Mouse (Mus musculus): ENCODE measurements around the gene Phkg1.
A peak's percentile ranks its signal among the peaks of the same experiment; 100 is the strongest.
"Not testable (repeated sequence)": the region's sequence is repeated elsewhere in the genome, so short reads cannot be mapped to it uniquely, and the experiment has no call there.

Phkg1 gene

DNA sequence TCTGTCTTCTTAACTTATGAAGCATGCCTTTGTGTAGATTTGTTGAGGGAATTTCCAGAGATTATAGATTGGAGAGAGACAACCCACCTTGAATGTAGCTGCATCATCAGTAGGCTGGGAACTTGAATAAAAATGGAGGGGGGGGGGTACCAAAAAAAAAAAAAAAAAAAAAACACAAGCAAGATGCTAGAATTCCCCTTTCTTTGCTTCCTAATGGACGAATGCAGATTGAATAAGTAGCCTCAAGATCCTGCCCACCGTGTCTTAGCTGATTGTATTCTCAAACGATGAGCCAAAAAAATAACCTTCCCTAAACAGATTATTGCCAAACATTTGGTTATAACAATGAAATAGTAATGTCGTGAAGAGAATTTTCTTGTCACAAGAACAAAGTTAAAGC is 9.4 kb upstream of the Phkg1 start:
- no peak for DNase-seq

DNA sequence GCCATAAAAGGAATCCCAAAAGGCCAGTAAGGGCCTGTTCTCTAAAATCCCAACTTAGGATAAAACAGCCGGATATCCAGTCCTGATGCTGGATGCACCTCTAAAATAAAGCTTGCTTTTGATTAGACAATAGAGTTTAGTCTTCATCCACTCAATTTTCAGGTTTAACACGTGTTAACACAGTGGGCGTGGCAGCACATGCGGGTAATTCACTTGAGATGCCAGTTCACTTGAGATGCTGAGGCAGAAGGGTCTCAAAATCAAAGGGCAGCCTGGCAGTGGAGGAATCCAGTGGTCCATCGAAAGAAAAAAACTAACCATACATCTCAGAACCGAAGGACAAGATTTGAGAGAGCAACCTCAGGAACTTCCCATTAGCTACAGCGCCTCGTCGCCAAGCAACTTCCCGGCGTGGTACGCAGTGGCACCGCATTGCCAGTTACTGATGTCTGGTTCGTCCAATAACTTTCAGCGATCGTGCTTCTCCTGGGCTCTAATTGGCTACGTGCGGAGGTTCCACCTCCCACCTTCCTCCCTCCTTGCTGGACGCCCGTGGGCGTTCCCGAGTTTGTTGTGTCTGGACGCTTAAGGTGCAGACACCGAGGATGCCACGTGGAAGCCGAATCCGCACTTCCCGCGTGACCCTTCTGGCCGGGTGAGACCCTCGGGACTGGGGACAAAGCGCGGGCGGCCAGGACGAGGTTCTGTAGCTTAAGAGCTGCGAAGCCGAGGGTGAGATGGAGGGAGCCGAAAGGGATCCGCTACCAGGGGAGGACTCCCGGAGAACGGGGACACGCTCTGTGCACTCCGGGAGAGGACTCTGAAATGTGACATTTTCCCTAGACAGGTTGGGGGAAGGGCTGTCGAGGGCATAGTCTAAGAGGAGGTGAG is 2.9 kb downstream of the Phkg1 start, which contains the start of gene Zbed5:
Gene Zbed5, plus strand, starts transcription at position 526 of the 891 bp plus-strand sequence.
- DNase-seq, result peak; percentile 84

DNA sequence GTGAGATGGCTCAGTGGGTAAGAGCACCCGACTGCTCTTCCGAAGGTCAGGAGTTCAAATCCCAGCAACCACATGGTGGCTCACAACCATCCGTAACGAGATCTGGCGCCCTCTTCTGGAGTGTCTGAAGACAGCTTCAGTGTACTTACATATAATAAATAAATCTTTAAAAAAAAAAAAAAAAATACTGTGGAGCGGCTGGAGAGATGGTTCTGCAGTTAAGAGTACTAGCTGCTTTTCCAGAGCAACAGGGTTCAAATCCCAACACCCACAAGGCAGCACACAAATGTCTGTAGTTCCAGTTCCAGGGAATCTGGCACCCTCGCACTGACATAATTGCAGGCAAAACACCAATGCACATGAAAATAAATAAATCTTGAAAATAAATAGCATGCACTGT is 8.0 kb downstream of the Phkg1 start:
- not testable (repeated sequence) for DNase-seq

DNA sequence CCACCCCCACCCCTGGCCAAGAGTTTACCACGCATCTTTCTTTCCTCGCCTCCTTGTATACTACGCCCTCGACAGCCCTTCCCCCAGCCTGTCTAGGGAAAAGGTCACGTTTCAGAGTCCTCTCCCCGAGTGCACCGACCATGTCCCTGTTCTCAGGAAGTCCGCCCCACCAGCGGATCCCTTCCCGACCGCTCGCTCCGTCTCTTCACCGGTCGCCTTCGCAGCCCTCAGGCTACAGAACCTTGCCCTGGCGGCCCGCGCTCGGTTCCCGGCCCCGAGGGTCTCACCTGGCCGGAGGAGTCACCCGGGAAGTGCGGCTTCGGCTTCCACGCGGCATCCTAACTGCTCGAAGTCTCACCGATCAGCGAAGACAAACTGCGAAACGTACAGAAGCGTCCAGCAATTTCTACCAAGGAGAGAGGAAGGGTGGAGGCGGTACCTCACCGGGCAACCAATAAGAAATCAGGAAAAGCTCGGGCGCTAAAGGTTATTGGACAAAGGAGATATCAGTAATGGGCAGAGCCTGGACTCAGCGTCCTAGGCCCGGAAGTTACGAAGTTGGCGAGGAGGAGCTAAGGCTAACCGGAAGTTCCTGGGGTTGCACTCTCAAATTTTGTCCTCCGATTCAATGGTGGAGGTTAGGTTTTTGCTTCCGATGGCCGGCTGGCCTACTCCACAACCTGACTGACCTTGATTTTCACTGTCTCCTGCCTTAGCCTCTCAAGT is 11.3 kb downstream of the Phkg1 start, which contains the start of gene Chchd2:
Gene Chchd2, minus strand, starts transcription at position 560 of the 726 bp plus-strand sequence.
- peak; percentile 84 for DNase-seq

GRCm38 (mm10) chr5:129886271-129886670 is 12.1 kb downstream of the Phkg1 start:
- no peak for DNase-seq

- no peak for DNase-seq
These were observed 18.5 kb downstream of the Phkg1 start for GRCm38 (mm10) chr5:129879888-129880287.

DNA sequence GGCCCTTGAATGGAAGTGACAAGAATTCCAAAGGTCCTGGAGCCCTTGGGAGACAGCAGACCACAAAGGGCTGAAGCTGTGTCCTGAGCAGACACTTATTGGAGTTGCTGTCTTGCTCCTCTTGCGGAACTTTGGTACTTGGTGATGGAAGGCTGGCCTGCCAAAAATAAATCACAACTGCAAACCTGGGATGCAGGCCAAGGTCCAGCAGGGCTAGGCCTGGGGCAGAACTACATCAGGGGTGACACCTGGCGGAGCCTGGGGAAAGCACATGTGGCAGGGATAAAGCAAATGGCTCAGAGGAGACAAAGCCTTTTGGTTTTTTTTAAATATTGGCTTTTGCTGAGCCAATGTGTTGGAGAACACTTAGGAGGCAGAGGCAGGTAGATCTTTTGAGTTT is 19.4 kb downstream of the Phkg1 start:
- peak; percentile 53 for DNase-seq

GRCm38 (mm10) chr5:129877731-129878455 is 20.5 kb downstream of the Phkg1 start:
- DNase-seq, result no peak

DNA sequence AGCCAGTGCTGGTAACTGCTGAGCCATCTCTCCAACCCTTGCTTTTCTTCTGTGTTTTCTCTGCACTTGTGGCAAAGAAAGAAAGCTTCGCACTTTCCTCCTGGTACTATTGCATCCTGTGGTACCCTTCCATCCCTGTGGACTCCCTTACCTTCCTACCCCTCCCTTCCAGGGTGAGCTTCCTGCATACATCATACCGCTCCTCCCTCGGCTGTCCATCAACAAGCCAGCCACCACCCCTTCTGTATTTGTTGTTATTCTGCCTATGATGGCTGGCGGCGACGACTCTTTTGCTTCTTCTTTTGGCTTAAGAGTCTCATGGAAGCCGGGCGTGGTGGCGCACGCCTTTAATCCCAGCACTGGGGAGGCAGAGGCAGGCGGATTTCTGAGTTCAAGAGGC is 23.3 kb downstream of the Phkg1 start:
- DNase-seq, result no peak

DNA sequence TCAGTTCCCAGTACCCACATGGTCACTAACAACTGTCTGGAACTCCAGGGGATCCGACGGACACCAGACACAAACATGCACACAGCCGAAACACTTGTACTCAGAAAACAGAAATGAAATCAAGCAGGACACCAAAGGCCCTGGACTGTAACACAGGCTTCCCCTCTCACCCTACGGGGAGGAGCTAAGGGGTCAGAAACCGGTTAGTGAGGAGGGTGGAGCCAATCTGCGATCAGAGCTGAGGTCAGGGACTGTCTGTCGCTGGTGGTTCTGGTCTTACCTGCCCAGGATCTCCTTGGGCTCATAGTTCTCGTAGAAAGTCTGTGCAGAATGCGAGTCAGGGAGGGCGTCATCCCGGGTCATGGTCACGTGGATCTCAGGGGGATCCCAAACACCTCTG is 24.4 kb downstream of the Phkg1 start:
- no peak for DNase-seq

DNA sequence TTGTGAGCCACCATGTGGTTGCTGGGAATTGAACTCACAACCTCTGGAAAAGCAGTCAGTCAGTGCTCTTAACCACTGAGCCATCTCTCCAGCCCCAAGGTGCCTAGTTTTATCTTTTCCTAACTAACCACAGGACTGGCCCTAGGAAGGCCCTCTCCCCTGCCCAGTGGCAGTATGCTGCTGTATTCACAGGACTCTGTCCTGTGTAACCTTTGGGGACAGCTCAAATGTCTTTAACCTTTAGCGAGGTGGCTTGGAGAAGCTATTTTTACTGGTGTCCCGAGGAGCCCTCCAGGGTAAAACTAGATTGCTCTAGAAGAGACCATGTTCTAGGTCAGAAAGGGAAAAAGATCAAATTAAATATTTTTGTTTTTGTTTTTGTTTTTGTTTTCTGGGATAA is 27.1 kb downstream of the Phkg1 start:
- DNase-seq, result no peak

DNA sequence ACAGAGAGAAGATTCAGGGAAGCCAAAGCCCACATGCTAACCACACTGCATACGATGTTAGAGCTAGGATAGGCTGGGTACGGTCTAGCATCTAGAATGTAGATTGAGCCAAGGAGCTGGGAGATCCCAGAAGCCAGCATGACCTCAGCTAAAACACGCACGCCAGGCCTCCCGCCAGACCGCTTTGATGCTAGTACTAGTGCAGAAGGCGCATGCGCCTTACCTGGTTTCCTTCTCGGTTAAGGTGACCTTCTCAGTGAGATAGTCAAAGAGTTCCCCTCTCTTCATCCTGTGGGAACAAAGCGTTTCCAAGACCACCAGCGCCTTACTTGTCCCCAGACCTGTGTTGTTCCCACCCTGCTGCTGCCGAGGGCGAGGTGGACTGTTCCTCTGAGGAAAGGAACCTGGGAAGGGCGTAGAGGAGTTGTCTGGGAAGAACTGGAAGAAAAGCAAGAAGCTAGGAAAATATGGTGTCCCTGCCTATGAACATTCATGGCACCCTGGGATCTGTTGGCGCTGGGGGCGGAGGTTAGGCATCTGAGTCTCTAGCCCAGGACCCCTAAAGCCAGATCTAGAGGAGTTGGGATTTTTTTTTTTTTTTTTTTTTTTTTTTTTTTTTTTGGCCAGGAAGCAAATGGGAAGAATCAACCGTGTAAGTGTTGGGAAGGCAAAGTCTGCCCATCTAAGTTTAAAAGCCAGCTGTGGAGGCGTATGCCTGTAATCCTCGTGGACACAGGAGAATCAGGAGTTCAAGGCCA is 28.9 kb downstream of the Phkg1 start:
- DNase-seq, result no peak

GRCm38 (mm10) chr5:129865841-129866240 is 32.5 kb downstream of the Phkg1 start:
- DNase-seq, result no peak

GRCm38 (mm10) chr5:129864467-129864866 is 33.9 kb downstream of the Phkg1 start:
- DNase-seq, result peak; percentile 70

DNA sequence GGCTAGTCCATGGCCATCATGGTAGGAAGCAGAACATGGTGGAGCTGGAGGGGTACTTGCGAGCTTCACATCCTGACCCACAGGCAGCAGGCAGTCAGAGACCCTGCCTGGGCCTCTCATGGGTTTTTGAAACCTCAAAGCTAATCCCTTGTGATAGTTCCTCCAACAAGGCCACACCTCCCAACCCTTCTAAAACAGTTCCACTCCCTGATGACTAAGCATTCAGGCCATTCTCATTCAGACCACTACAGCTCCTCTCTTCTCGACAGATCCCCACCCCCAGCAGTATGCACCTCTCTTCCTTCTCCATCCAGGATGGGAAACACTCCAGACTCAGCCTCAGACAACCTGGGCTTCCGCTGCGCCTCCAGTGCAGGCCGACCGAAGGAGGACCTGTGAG is 36.0 kb downstream of the Phkg1 start:
- no peak for DNase-seq

GRCm38 (mm10) chr5:129856414-129856813 is 41.9 kb downstream of the Phkg1 start:
- no peak for DNase-seq

GRCm38 (mm10) chr5:129855163-129855562 is 43.2 kb downstream of the Phkg1 start:
- DNase-seq, result no peak

DNA sequence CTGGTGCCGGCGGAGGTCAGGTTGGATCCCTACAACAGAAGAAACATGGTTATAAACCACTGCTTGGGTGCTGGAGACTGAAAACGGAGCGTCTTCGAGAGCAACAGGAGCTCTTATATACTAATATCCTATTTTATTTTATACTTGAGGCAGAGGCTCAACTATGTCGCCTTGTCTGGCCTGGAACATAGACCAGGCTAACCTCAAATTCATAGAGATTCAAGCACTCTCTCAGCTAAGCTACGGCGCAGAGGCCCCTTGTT is 50.9 kb downstream of the Phkg1 start:
- no peak for DNase-seq

GRCm38 (mm10) chr5:129846752-129847557 is 51.4 kb downstream of the Phkg1 start, which contains the start of gene Sumf2:
Gene Sumf2 (plus strand): TSS chr5:129846986.
- peak; percentile 94 for DNase-seq

DNA sequence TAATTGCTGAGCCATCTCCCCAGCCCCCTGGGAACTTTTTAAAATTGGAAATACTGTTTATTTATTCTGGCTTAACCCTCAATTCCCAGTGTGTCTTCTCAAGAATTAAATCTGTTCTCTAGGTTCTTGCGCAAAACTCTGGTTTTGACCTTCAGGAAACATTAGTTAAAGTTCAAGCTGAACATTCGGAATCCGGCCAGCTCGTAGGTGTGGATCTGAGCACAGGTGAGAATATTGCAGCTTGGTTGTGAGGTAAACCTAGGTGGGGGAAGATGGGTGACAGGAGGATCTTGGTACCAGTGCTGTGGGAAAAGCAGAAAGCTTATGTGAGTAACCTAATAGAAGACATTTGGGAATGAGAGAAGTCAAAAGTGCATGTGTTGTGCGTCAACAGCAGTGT is 53.5 kb downstream of the Phkg1 start:
- no peak for DNase-seq

Measured in right cerebral cortex, postnatal 14 days (tissue).